Mouse (Mus musculus) CH12.LX (cell line): ENCODE data around the gene Fam229a. TPM values are rescaled to one million over a fixed set of nuclear protein-coding genes. Genes with fewer than 3 reads are reported as not detected.
A peak's percentile ranks its signal among the peaks of the same experiment; 100 is the strongest.

Experiments
- DNase-seq: peaks from one replicate; pipeline ENCODE4 v3.0.0-alpha.2; 2013; ENCODE audit errors: extremely low read depth
- H3K27ac ChIP-seq: 2 replicates; pipeline ENCODE4 v1.5.1; 2012; ENCODE audit warnings: low read depth, mild to moderate bottlenecking, control low read depth, moderate library complexity; ENCODE audit not compliant: insufficient read depth
- H3K27me3 ChIP-seq: replicated peaks from 2 replicates; pipeline ENCODE3; 2012; ENCODE audit warnings: inconsistent platforms
- H3K36me3 ChIP-seq, 2 experiments: replicated peaks in 1 of 2; 2 replicates each; pipeline versions ENCODE3 to v1.6.1; 2012; ENCODE audit warnings: inconsistent platforms in 1 of 2, low read length in 1 of 2, mild to moderate bottlenecking in 1 of 2, mixed read lengths in 1 of 2, moderate library complexity in 1 of 2; ENCODE audit not compliant: control insufficient read depth in 1 of 2, insufficient read depth in 1 of 2
- H3K4me1 ChIP-seq, 2 experiments: 2 replicates each; pipeline ENCODE4 v1.6.1; 2012; ENCODE audit warnings: inconsistent platforms in 1 of 2, moderate library complexity in 1 of 2; ENCODE audit not compliant: insufficient read depth in 2 of 2, control insufficient read depth in 1 of 2
- H3K4me2 ChIP-seq: 2 replicates; pipeline ENCODE4 v1.6.1; 2012; ENCODE audit warnings: low read depth, mild to moderate bottlenecking, control low read depth; ENCODE audit not compliant: poor library complexity, insufficient read depth, severe bottlenecking
- H3K4me3 ChIP-seq, 3 experiments: fragments of 150-350 bp in 1 of 3; sonication (generic) in 1 of 3; replicated peaks in 1 of 3; 2 replicates each; pipeline versions ENCODE3 to v1.5.1; 2011 to 2012; ENCODE audit warnings: low read depth in 2 of 3, low read length in 2 of 3, mild to moderate bottlenecking in 2 of 3, moderate library complexity in 2 of 3, control low read depth in 1 of 3, improper control_type of control experiment in 1 of 3, inconsistent platforms in 1 of 3, mixed read lengths in 1 of 3; ENCODE audit not compliant: poor library complexity in 1 of 3
- H3K79me2 ChIP-seq: replicated peaks from 2 replicates; pipeline ENCODE4 v1.6.1; 2012; ENCODE audit warnings: mild to moderate bottlenecking, moderate library complexity; ENCODE audit not compliant: control insufficient read depth, poor library complexity, insufficient read depth, severe bottlenecking; ENCODE audit errors: extremely low read depth
- H3K9ac ChIP-seq: 2 replicates; pipeline ENCODE4 v1.6.1; 2012; ENCODE audit warnings: low read depth, mild to moderate bottlenecking, control low read depth, moderate library complexity; ENCODE audit not compliant: insufficient read depth
- H3K9me3 ChIP-seq: replicated peaks from 2 replicates; pipeline ENCODE3; 2012; ENCODE audit warnings: low read length, inconsistent platforms, mixed read lengths
- BHLHE40 ChIP-seq: IDR thresholded peaks from 2 replicates; pipeline ENCODE4 v1.6.1; 2011; ENCODE audit warnings: mild to moderate bottlenecking, low read depth, low read length, improper control_type of control experiment
- CHD1 ChIP-seq: IDR thresholded peaks from 2 replicates; pipeline ENCODE4 v1.6.1; 2012; ENCODE audit warnings: low read depth, low read length, improper control_type of control experiment, inconsistent platforms
- CHD2 ChIP-seq: IDR thresholded peaks from 2 replicates; pipeline ENCODE4 v1.6.1; 2011; ENCODE audit warnings: low read length, improper control_type of control experiment
- CTCF ChIP-seq, 2 experiments: IDR thresholded peaks in 1 of 2; conservative IDR thresholded peaks in 1 of 2; 2 replicates each; pipeline ENCODE4 v1.5.1; 2011 to 2012; ENCODE audit warnings: low read depth in 2 of 2, low read length in 2 of 2, improper control_type of control experiment in 1 of 2, inconsistent platforms in 1 of 2, mild to moderate bottlenecking in 1 of 2, moderate library complexity in 1 of 2
- E2F4 ChIP-seq: IDR thresholded peaks from 2 replicates; pipeline ENCODE4 v1.6.1; 2011; ENCODE audit warnings: low read depth, low read length, improper control_type of control experiment; ENCODE audit not compliant: insufficient replicate concordance
- ELF1 ChIP-seq: IDR thresholded peaks from 2 replicates; pipeline ENCODE4 v1.6.1; 2014; ENCODE audit warnings: low read depth, mild to moderate bottlenecking, inconsistent platforms, low read length, improper control_type of control experiment
- EP300 ChIP-seq: IDR thresholded peaks from 2 replicates; pipeline ENCODE4 v1.6.1; 2011; ENCODE audit warnings: low read length, improper control_type of control experiment
- ETS1 ChIP-seq: conservative IDR thresholded peaks from 2 replicates; pipeline ENCODE4 v1.6.1; 2012; ENCODE audit warnings: low read depth, mild to moderate bottlenecking, inconsistent platforms, low read length, improper control_type of control experiment, moderate library complexity
- GABPA ChIP-seq: IDR thresholded peaks from 2 replicates; pipeline ENCODE4 v1.6.1; 2012; ENCODE audit warnings: low read depth, low read length, improper control_type of control experiment, inconsistent platforms; ENCODE audit not compliant: insufficient replicate concordance
- HCFC1 ChIP-seq: IDR thresholded peaks from 2 replicates; pipeline ENCODE4 v1.6.1; 2012; ENCODE audit warnings: low read depth, mild to moderate bottlenecking, inconsistent platforms, low read length, improper control_type of control experiment
- IRF4 ChIP-seq: IDR thresholded peaks from 2 replicates; pipeline ENCODE4 v1.6.1; 2014; ENCODE audit warnings: low read depth, mild to moderate bottlenecking, inconsistent platforms, low read length, improper control_type of control experiment
- JUN ChIP-seq: IDR thresholded peaks from 2 replicates; pipeline ENCODE4 v1.6.1; 2011; ENCODE audit warnings: low read depth, mild to moderate bottlenecking, low read length, improper control_type of control experiment, moderate library complexity; ENCODE audit not compliant: insufficient read depth
- JUND ChIP-seq: conservative IDR thresholded peaks from 2 replicates; pipeline ENCODE4 v1.6.1; 2011; ENCODE audit warnings: low read depth, low read length, improper control_type of control experiment
- KAT2A ChIP-seq: IDR thresholded peaks from 2 replicates; pipeline ENCODE4 v1.6.1; 2012; ENCODE audit warnings: low read length, improper control_type of control experiment, inconsistent platforms; ENCODE audit not compliant: insufficient replicate concordance
- MAFK ChIP-seq: IDR thresholded peaks from 2 replicates; pipeline ENCODE4 v1.6.1; 2011; ENCODE audit warnings: low read length, improper control_type of control experiment; ENCODE audit not compliant: insufficient replicate concordance
- MAX ChIP-seq: IDR thresholded peaks from 2 replicates; pipeline ENCODE4 v1.6.1; 2011; ENCODE audit warnings: low read length, improper control_type of control experiment
- MAZ ChIP-seq: IDR thresholded peaks from 2 replicates; pipeline ENCODE4 v1.6.1; 2012; ENCODE audit warnings: low read depth, mild to moderate bottlenecking, inconsistent platforms, low read length, improper control_type of control experiment, moderate library complexity
- MEF2A ChIP-seq: IDR thresholded peaks from 2 replicates; pipeline ENCODE4 v1.6.1; 2014; ENCODE audit warnings: low read depth, mild to moderate bottlenecking, inconsistent platforms, low read length, improper control_type of control experiment, borderline replicate concordance
- MXI1 ChIP-seq: IDR thresholded peaks from 2 replicates; pipeline ENCODE4 v1.6.1; 2011; ENCODE audit warnings: mild to moderate bottlenecking, low read depth, low read length, improper control_type of control experiment
- MYC ChIP-seq: IDR thresholded peaks from 2 replicates; pipeline ENCODE4 v1.6.1; 2011; ENCODE audit warnings: low read depth, mild to moderate bottlenecking, improper control_type of control experiment, low read length
- NELFE ChIP-seq: IDR thresholded peaks from 2 replicates; pipeline ENCODE4 v1.6.1; 2011; ENCODE audit warnings: low read depth, low read length, improper control_type of control experiment
- NRF1 ChIP-seq: IDR thresholded peaks from 2 replicates; pipeline ENCODE4 v1.6.1; 2014; ENCODE audit warnings: low read depth, mild to moderate bottlenecking, inconsistent platforms, low read length, improper control_type of control experiment, moderate library complexity
- PAX5 ChIP-seq: IDR thresholded peaks from 2 replicates; pipeline ENCODE4 v1.6.1; 2012; ENCODE audit warnings: low read length, inconsistent platforms, mixed read lengths
- POLR2A ChIP-seq: IDR thresholded peaks from 2 replicates; pipeline ENCODE4 v1.6.1; 2011; ENCODE audit warnings: low read depth, mild to moderate bottlenecking, improper control_type of control experiment, low read length
- POLR2AphosphoS2 ChIP-seq: IDR thresholded peaks from 2 replicates; pipeline ENCODE4 v1.6.1; 2011; ENCODE audit warnings: low read depth, low read length, improper control_type of control experiment
- RAD21 ChIP-seq: IDR thresholded peaks from 2 replicates; pipeline ENCODE4 v1.6.1; 2011; ENCODE audit warnings: low read depth, mild to moderate bottlenecking, low read length, improper control_type of control experiment, moderate library complexity
- RCOR1 ChIP-seq: conservative IDR thresholded peaks from 2 replicates; pipeline ENCODE4 v1.6.1; 2012; ENCODE audit warnings: low read depth, mild to moderate bottlenecking, inconsistent platforms, low read length, improper control_type of control experiment
- SIN3A ChIP-seq: IDR thresholded peaks from 2 replicates; pipeline ENCODE4 v1.6.1; 2012; ENCODE audit warnings: low read length, improper control_type of control experiment, inconsistent platforms
- SMC3 ChIP-seq: IDR thresholded peaks from 2 replicates; pipeline ENCODE4 v1.6.1; 2011; ENCODE audit warnings: low read depth, low read length, improper control_type of control experiment
- TBP ChIP-seq: conservative IDR thresholded peaks from 2 replicates; pipeline ENCODE4 v1.6.1; 2011; ENCODE audit warnings: low read depth, low read length, improper control_type of control experiment
- TCF12 ChIP-seq: IDR thresholded peaks from 2 replicates; pipeline ENCODE4 v1.6.1; 2014; ENCODE audit warnings: low read depth, mild to moderate bottlenecking, inconsistent platforms, low read length, improper control_type of control experiment
- UBTF ChIP-seq: IDR thresholded peaks from 2 replicates; pipeline ENCODE4 v1.6.1; 2012; ENCODE audit warnings: low read depth, mild to moderate bottlenecking, inconsistent platforms, low read length, improper control_type of control experiment, moderate library complexity
- USF1 ChIP-seq: IDR thresholded peaks from 2 replicates; pipeline ENCODE4 v1.6.1; 2014; ENCODE audit warnings: low read depth, mild to moderate bottlenecking, inconsistent platforms, low read length, improper control_type of control experiment
- USF2 ChIP-seq: conservative IDR thresholded peaks from 2 replicates; pipeline ENCODE4 v1.6.1; 2011; ENCODE audit warnings: low read depth, low read length, improper control_type of control experiment
- ZC3H11A ChIP-seq: IDR thresholded peaks from 2 replicates; pipeline ENCODE4 v1.6.1; 2012; ENCODE audit warnings: low read depth, mild to moderate bottlenecking, inconsistent platforms, low read length, improper control_type of control experiment
- ZKSCAN1 ChIP-seq: IDR thresholded peaks from 2 replicates; pipeline ENCODE4 v1.6.1; 2012; ENCODE audit warnings: low read depth, inconsistent platforms, low read length, improper control_type of control experiment, borderline replicate concordance
- ZMIZ1 ChIP-seq: IDR thresholded peaks from 2 replicates; pipeline ENCODE4 v1.6.1; 2012; ENCODE audit warnings: low read depth, mild to moderate bottlenecking, inconsistent platforms, low read length, improper control_type of control experiment
- ZNF384 ChIP-seq: IDR thresholded peaks from 2 replicates; pipeline ENCODE4 v1.6.1; 2012; ENCODE audit warnings: low read depth, low read length, improper control_type of control experiment, inconsistent platforms
- dilution Hi-C: fragments of 300-500 bp; cut with MboI; formaldehyde crosslinking; loops from 2 replicates; pipeline ENCODE4 v1.14.3; 2020; ENCODE audit warnings: low sequenced_read_pairs; ENCODE audit not compliant: extremely low pct_unique_long_range_greater_than_20kb, extremely low pct_ligation_motif_present
- in situ Hi-C: fragments of 300-500 bp; cut with MboI; formaldehyde crosslinking; loops from 3 replicates; pipeline ENCODE4 v1.14.3; 2019; ENCODE audit warnings: low sequenced_read_pairs, low pct_ligation_motif_present, low pct_unique_long_range_greater_than_20kb, mixed read lengths
- polyA plus RNA-seq: library from polyadenylated mRNA; unstranded; fragments of >175 nt; gene quantifications from 2 replicates; pipeline ENCODE4 v1.2.1, GENCODE M21; 2012; ENCODE audit warnings: low read depth; ENCODE audit not compliant: insufficient read length
- total RNA-seq, 2 experiments: library from RNA; depleted of rRNA; stranded (reverse); fragments of 300-350 nt in 1 of 2; fragments of >200 nt in 1 of 2; gene quantifications; 2 replicates each; pipeline ENCODE4 v1.2.3; 2012 to 2014

Gene Fam229a
- total and polyA plus RNA-seq, 3 experiments: not detected

DNA sequence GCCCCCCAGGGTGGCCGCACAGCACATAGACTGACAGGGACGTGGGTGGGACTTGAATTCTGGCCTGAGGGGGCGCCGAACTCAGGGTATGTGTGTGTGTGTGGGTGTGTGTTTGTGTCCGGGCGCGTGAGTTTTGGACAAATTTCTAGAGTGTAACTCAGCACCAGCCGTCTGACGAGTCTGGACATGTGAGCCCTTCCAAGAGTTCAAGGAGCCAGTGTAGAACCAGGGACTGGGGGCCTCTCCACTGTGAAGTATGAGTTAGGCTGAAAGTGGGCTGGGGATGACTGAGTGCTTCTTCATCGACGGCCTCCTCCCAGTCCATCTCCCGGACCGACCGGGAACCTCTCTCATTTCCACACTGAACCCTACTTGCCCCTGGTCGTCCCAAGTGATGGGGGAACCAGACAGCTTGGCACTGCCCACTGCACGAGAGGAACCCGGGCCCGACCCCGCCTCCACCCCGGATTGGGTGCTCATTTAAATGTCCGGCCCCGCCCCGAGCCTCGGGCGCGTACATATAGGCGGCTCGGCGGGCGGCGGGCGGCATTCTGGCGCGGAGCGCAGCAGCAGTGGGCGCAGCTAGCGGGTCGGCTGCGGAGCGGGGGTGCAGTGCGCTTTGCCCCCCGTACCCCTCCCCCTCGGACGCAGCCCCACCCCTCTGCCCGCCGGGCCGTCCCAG lies 22.2 kb downstream of the Fam229a start, which contains the start of gene Marcksl1:
Marcksl1 (plus strand) TSS at position 496 of the 682 bp plus-strand sequence.
- H3K36me3 ChIP-seq: peaks cover 20 to 21% of the 10 kb centered on the region in 2 experiments
- peak within 1 kb of the TSS; percentile 79 for H3K4me2 ChIP-seq
- peak; percentile 76 for DNase-seq
- H3K4me3 ChIP-seq: peak within 1 kb of the TSS; percentile 66 to 97 (median 83)
- TF ChIP-seq USF2 (no peak), GABPA (no peak), HCFC1 (no peak), POLR2A (peak; percentile 99), RCOR1 (no peak; the same call in 1 of the 2 replicates), SMC3 (no peak), JUN (no peak), MAX (peak; percentile 10; the same call in 1 of the 2 replicates), ZKSCAN1 (no peak), POLR2AphosphoS2 (peak; percentile 78; the same call in 1 of the 2 replicates), TBP (peak; percentile 80), IRF4 (no peak), CTCF (conservative IDR thresholded peaks at IDR 0.05 in 1 of 2, IDR thresholded peaks at IDR 0.05 in 1 of 2; ENCODE audit: low read depth in 2 of 2, low read length in 2 of 2) (0 out of 4 replicates have a peak, but pooled peaks of 1 of the 2 experiments have one; percentile 15), ELF1 (no peak), KAT2A (no peak), USF1 (no peak), RAD21 (no peak), JUND (no peak), NRF1 (no peak), CHD1 (no peak), E2F4 (no peak), CHD2 (no peak), MXI1 (peak; percentile 45; the same call in 1 of the 2 replicates), MAFK (no peak), EP300 (no peak), ZNF384 (no peak), BHLHE40 (peak; percentile 89), ZC3H11A (no peak), SIN3A (peak; percentile 57), UBTF (no peak), TCF12 (peak; percentile 89), MYC (no peak), PAX5 (no peak), ETS1 (no peak), NELFE (peak; percentile 98), MAZ (peak; percentile 67; the same call in 1 of the 2 replicates), ZMIZ1 (peak; percentile 99), MEF2A (peak; percentile 29; the same call in 1 of the 2 replicates)
- no peaks in the 10 kb centered on the region for H3K9me3 ChIP-seq
- H3K27me3 ChIP-seq: peaks cover 4% of the 10 kb centered on the region
- dilution Hi-C loops (no loop called here), in situ Hi-C loops (no loop called here)
- H3K4me1 ChIP-seq: peaks cover 10 to 47% of the 10 kb centered on the region in 2 experiments
- peak within 1 kb of the TSS; percentile 51; the same call in 1 of the 2 replicates for H3K27ac ChIP-seq
- peaks cover 14% of the 10 kb centered on the region for H3K79me2 ChIP-seq
- peak within 1 kb of the TSS; percentile 99 for H3K9ac ChIP-seq
